Mouse (Mus musculus): ENCODE data around the gene Timmdc1. TPM values are rescaled to one million over a fixed set of nuclear protein-coding genes. Genes with fewer than 3 reads are reported as not detected.

Timmdc1 gene
- polyA plus RNA-seq, 1 experiment from 2014 or later = 35.3 TPM

DNA sequence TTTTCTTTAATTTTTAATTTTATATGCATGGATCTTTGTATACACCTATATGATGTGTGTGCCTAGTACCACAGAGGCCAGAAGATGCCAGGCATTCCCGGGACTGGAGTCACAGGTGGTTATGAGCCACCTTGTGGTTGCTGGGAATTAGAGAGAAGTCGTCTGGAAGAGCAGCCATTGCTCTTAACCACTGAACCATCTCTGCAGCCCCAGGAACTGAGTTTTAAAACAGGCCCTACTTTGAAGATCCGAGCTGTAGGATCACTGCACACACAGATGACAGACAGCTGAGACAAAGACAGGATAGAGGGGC lies 53.8 kb downstream of the Timmdc1 start:
- Histone ChIP-seq H3K4me1 (peaks cover 7% of the 10 kb centered on the region; the same call in 1 of the 2 replicates), H3K27me3 (replicated peaks; ENCODE audit: low read depth, poor library complexity, severe bottlenecking) (no peaks in the 10 kb centered on the region), H3K27ac (replicated peaks) (no peak overlapping the region), H3K9me3 (no peaks in the 10 kb centered on the region), H3K36me3 (replicated peaks) (no peaks in the 10 kb centered on the region), H3K4me3 (no peak overlapping the region)
- WGBS = 44% methylated on average over 3 of the region's 3 CpGs
- no peak for DNase-seq (ENCODE audit: low spot score)

- no peaks in the 10 kb centered on the region for H3K36me3 ChIP-seq (replicated peaks)
- no peak overlapping the region for H3K4me3 ChIP-seq
- H3K27me3 ChIP-seq (replicated peaks; ENCODE audit: low read depth, poor library complexity, severe bottlenecking) = no peaks in the 10 kb centered on the region
- H3K4me1 ChIP-seq = peaks cover 7% of the 10 kb centered on the region; the same call in 1 of the 2 replicates
- H3K27ac ChIP-seq (replicated peaks) = no peak overlapping the region
- no peaks in the 10 kb centered on the region for H3K9me3 ChIP-seq
- no peak for DNase-seq (ENCODE audit: low spot score)
- WGBS = 75% methylated on average over 8 of the region's 8 CpGs
Observed at GRCm38 (mm10) chr16:38467917-38468705, 54.4 kb downstream of the Timmdc1 start.

DNA sequence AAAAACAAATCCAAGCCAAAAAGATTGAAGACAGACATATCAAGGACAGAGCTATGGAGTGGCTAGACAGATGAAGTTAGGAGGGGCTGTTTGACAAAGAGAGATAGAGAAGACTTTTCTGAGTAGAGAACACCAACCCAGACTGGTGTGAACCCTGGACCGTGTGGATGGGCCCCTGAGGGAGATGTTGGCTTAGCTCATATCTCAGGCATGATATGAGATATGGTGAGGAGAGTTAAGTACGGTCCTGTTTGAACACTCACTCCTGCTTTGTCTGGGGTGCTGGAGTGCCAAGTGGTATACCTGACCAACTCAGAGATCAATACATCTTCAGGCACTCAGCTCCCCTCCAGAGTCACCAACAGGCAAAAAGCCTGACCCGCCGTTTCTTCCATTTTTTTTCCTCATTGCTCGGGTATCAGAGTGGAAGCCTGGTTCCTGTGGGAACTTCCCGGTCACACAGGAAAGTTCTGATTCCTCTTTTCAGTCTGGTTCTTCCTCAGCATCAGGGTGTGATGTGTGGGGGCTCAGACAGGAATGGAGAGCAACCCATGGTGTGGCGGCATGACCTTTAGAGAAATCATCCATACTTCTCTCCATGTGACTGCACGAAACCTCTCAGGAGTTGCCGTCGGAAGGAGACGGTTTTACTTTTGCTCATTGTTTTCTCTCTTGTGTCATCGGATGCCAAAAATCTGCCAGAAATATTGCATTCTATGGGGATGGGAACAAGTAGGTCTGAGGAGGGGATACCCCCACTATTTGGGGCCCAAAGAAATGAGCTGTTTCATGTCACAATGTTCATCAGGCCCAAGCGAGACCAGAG lies 55.2 kb downstream of the Timmdc1 start:
- WGBS = 91% methylated on average over 13 of the region's 13 CpGs
- Histone ChIP-seq H3K4me1 (peaks cover 7% of the 10 kb centered on the region; the same call in 1 of the 2 replicates), H3K4me3 (no peak overlapping the region), H3K9me3 (no peaks in the 10 kb centered on the region), H3K36me3 (replicated peaks) (no peaks in the 10 kb centered on the region), H3K27ac (replicated peaks) (no peak overlapping the region), H3K27me3 (replicated peaks; ENCODE audit: low read depth, poor library complexity, severe bottlenecking) (no peaks in the 10 kb centered on the region)
- no peak for DNase-seq (ENCODE audit: low spot score)

- WGBS = 86% methylated on average over 4 of the region's 4 CpGs
- H3K27me3 ChIP-seq (replicated peaks; ENCODE audit: low read depth, poor library complexity, severe bottlenecking) = no peaks in the 10 kb centered on the region
Observed at GRCm38 (mm10) chr16:38466089-38466488, 56.4 kb downstream of the Timmdc1 start.

GRCm38 (mm10) chr16:38463305-38463704 lies 59.2 kb downstream of the Timmdc1 start:
- no peak overlapping the region for H3K4me3 ChIP-seq
- no peaks in the 10 kb centered on the region for H3K4me1 ChIP-seq
- H3K27me3 ChIP-seq (replicated peaks; ENCODE audit: low read depth, poor library complexity, severe bottlenecking) = no peaks in the 10 kb centered on the region
- H3K36me3 ChIP-seq (replicated peaks) = no peaks in the 10 kb centered on the region
- 88% methylated on average over 5 of the region's 5 CpGs for WGBS
- H3K27ac ChIP-seq (replicated peaks) = no peak overlapping the region
- H3K9me3 ChIP-seq = no peaks in the 10 kb centered on the region
- no peak for DNase-seq (ENCODE audit: low spot score)

More at GRCm38 (mm10) chr16:38466089-38466488, 56.4 kb downstream of the Timmdc1 start:
- H3K4me3 ChIP-seq = no peak overlapping the region
- 0 out of 2 replicates have a peak, but pooled peaks cover 4% of the 10 kb centered on the region for H3K4me1 ChIP-seq
- H3K27ac ChIP-seq (replicated peaks) = no peak overlapping the region
- DNase-seq (ENCODE audit: low spot score) = no peak
- H3K36me3 ChIP-seq (replicated peaks) = no peaks in the 10 kb centered on the region
- no peaks in the 10 kb centered on the region for H3K9me3 ChIP-seq

GRCm38 (mm10) chr16:38462161-38462560 lies 60.3 kb downstream of the Timmdc1 start:
- Histone ChIP-seq H3K4me3 (no peak overlapping the region), H3K4me1 (no peaks in the 10 kb centered on the region), H3K9me3 (no peaks in the 10 kb centered on the region), H3K36me3 (replicated peaks) (no peaks in the 10 kb centered on the region), H3K27me3 (replicated peaks; ENCODE audit: low read depth, poor library complexity, severe bottlenecking) (no peaks in the 10 kb centered on the region), H3K27ac (replicated peaks) (no peak overlapping the region)
- DNase-seq (ENCODE audit: low spot score) = no peak
- WGBS = 88% methylated on average over 7 of the region's 7 CpGs

DNA sequence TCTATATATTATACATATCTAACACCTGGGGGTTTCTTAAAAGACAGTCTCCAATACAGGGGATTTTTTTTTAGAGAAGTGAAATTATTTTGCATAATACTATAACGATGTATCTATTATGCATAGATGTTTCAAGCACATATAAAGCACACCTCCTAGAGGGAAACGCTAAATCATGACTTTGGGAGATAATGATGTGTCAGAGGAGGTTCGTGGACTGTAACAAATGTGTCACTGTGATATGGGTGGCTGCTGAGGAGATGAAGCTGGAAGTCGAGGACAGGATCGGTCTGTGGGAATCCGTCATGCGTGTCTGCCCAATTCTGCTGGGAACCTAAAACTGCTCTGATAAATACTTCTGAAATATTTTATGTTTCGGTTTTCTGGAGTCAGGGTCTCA lies 60.7 kb downstream of the Timmdc1 start:
- Histone ChIP-seq H3K36me3 (replicated peaks) (no peaks in the 10 kb centered on the region), H3K27me3 (replicated peaks; ENCODE audit: low read depth, poor library complexity, severe bottlenecking) (no peaks in the 10 kb centered on the region), H3K9me3 (no peaks in the 10 kb centered on the region), H3K4me1 (0 out of 2 replicates have a peak, but pooled peaks cover 2% of the 10 kb centered on the region), H3K4me3 (no peak overlapping the region), H3K27ac (replicated peaks) (no peak overlapping the region)
- no peak for DNase-seq (ENCODE audit: low spot score)
- WGBS = 89% methylated on average over 8 of the region's 8 CpGs

DNA sequence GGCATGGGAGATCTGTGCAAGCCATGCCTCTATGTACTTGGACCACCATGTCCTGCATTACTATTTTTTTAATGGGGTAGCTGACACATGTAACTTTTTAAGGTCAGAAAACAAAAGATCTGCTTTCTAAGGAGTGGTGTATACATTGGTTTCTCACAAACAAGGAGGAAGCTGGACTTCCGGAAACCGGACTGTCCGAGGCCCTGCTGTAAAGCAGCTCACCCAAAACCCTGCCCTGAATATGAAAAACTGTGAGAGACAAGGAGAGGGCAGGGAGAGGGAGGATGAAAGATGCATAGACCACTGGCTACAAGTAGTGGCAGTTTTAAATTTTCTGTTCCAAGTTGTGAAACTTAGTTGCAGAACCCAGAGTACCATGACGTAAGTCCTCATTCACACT lies 62.5 kb downstream of the Timmdc1 start:
- Histone ChIP-seq H3K27me3 (replicated peaks; ENCODE audit: low read depth, poor library complexity, severe bottlenecking) (no peaks in the 10 kb centered on the region; the same call in 1 of the 2 replicates), H3K4me3 (no peak overlapping the region), H3K9me3 (no peaks in the 10 kb centered on the region), H3K27ac (replicated peaks) (no peak overlapping the region), H3K4me1 (0 out of 2 replicates have a peak, but pooled peaks cover 3% of the 10 kb centered on the region), H3K36me3 (replicated peaks) (no peaks in the 10 kb centered on the region)
- WGBS = 94% methylated on average over 4 of the region's 4 CpGs
- DNase-seq (ENCODE audit: low spot score) = no peak

DNA sequence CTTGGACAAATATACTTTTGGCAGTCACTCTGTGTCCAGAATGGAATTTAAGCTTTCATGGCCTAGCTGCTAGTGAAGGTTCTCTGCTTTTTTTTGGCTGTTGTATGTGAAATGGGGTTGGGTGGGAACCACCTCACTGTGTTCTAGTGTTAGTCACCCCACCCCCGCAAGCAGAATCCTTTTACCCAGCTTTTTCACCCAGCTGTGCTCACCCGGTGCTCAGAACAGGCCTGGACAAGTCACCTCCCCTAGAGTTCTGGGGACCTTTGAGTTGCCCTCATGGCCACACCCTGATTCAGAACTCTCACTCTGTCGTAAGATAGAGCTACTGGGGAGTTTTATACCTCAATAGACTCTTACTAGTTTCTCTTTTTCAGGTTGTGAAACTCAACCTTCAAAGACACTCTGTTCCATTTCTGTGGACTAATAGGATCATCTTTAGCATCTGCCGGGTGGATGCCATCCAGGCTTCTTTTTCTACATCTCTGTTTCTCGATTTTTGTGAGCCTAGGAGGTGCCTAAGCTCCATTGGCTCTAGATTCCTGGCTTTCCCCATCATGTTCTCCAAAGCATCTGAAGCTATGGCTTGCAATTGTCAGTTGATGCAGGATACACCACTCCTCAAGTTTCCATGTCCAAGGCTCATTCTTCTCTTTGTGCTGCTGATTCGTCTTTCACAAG lies 63.7 kb downstream of the Timmdc1 start:
- Histone ChIP-seq H3K36me3 (replicated peaks) (no peaks in the 10 kb centered on the region), H3K27ac (replicated peaks) (no peak overlapping the region), H3K4me1 (0 out of 2 replicates have a peak, but pooled peaks cover 3% of the 10 kb centered on the region), H3K27me3 (replicated peaks; ENCODE audit: low read depth, poor library complexity, severe bottlenecking) (no peaks in the 10 kb centered on the region; the same call in 1 of the 2 replicates), H3K9me3 (no peaks in the 10 kb centered on the region), H3K4me3 (no peak overlapping the region)
- DNase-seq (ENCODE audit: low spot score) = no peak
- WGBS = 78% methylated on average over 6 of the region's 6 CpGs

DNA sequence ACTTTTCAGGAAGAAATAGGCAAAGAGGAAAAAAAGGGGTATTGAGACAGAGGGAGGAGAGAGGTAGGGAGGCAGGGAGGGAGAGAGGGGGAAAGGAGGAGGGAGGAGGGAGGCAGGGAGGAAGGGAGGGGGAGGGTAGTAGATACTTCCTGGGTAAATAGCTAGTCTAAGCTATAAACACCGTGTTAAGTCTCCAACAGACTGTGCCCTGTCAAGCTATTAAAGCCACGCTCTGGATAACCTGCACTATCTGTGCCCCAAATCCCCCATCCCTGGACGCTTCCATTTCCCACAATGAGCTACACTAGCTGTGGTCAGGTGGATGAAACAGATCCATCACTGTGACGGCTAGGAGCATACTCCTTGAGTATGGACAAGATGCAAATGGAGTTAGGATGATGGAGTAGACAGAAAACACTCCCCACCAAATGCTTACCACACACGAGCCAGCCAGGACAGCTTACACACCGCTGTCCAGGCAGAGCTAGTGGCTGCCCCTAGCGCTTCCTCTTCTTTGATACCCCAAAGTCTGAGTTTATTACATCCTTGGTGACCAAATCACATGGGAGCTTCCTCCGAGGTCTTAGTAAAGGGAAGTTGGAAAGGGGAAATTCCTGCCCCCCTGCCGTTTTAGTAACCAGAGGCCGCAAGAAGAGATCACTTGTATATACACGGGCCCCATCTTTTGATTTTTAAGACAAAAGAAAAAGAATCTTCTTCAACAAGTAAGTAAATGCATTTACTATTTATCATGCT lies 65.5 kb downstream of the Timmdc1 start:
- no peak overlapping the region for H3K27ac ChIP-seq (replicated peaks)
- H3K4me1 ChIP-seq = peaks cover 8% of the 10 kb centered on the region
- DNase-seq (ENCODE audit: low spot score) = no peak
- H3K36me3 ChIP-seq (replicated peaks) = no peaks in the 10 kb centered on the region
- 64% methylated on average over 11 of the region's 11 CpGs for WGBS
- H3K9me3 ChIP-seq = no peaks in the 10 kb centered on the region
- no peak overlapping the region for H3K4me3 ChIP-seq
- no peaks in the 10 kb centered on the region; the same call in 1 of the 2 replicates for H3K27me3 ChIP-seq (replicated peaks; ENCODE audit: low read depth, poor library complexity, severe bottlenecking)

- WGBS = 73% methylated on average over 17 of the region's 17 CpGs
- H3K4me3 ChIP-seq = no peak within 1 kb of the TSS
- H3K27ac ChIP-seq (replicated peaks) = no peak within 1 kb of the TSS
- peaks cover 1% of the 10 kb centered on the region; the same call in 1 of the 2 replicates for H3K36me3 ChIP-seq (replicated peaks)
- no peaks in the 10 kb centered on the region; the same call in 1 of the 2 replicates for H3K27me3 ChIP-seq (replicated peaks; ENCODE audit: low read depth, poor library complexity, severe bottlenecking)
- no peaks in the 10 kb centered on the region for H3K9me3 ChIP-seq
- DNase-seq (ENCODE audit: low spot score) = no peak
- H3K4me1 ChIP-seq = peaks cover 19% of the 10 kb centered on the region
Observed at GRCm38 (mm10) chr16:38455511-38456418, 66.7 kb downstream of the Timmdc1 start, which contains the start of gene Cd80. Gene Cd80 (plus strand): TSS chr16:38455561.

Data from embryonic facial prominence, embryonic 10.5 days (tissue).